Comparison of ENCODE assay signal across 16 mouse cellular contexts in genomic region chr5:21572764-21573416, GRCm38 (mm10). TPM values are rescaled to one million over a fixed set of nuclear protein-coding genes. Genes with fewer than 3 reads are reported as not detected.
"Had no signal": no experiment of that assay in that cellular context is flagged by ENCODE, and none has a peak within 500 bp of the region (broad histone marks: within the 10 kb centered on the region; RNA-seq: fewer than 3 reads in every experiment).

No protein-coding gene starts in this region.

- H3K9me3 ChIP-seq: limb, embryonic 15.5 days; liver, embryonic 12.5 days; midbrain, embryonic 10.5 days; midbrain, embryonic 15.5 days; neural tube, embryonic 13.5 days had no signal

- H3K9ac ChIP-seq: limb, embryonic 15.5 days; liver, embryonic 12.5 days; lung, embryonic 14.5 days; midbrain, embryonic 15.5 days; neural tube, embryonic 13.5 days had no signal

- ATAC-seq: liver, embryonic 12.5 days; midbrain, embryonic 15.5 days had no signal

- H3K4me2 ChIP-seq: limb, embryonic 15.5 days; liver, embryonic 12.5 days; lung, embryonic 14.5 days; midbrain, embryonic 15.5 days; neural tube, embryonic 13.5 days had no signal

- H3K27ac ChIP-seq: kidney, postnatal 0 days; limb, embryonic 15.5 days; midbrain, embryonic 10.5 days; midbrain, embryonic 15.5 days; neural tube, embryonic 13.5 days; stomach, postnatal 0 days had no signal

- DNase-seq: kidney, adult 9 months; kidney, postnatal 36 days; layer of hippocampus, adult 9-11 months; layer of hippocampus, postnatal 36 days; left cerebral cortex, postnatal 4 days; lung, embryonic 14.5 days; lung, postnatal 10 days; lung, postnatal 4 days had no signal

- H3K36me3 ChIP-seq: liver, embryonic 12.5 days; midbrain, embryonic 10.5 days; midbrain, embryonic 15.5 days; neural tube, embryonic 13.5 days had no signal

- H3K27me3 ChIP-seq: limb, embryonic 15.5 days; liver, embryonic 12.5 days; midbrain, embryonic 15.5 days; neural tube, embryonic 13.5 days had no signal

- H3K4me3 ChIP-seq: limb, embryonic 15.5 days; liver, embryonic 12.5 days; midbrain, embryonic 10.5 days; midbrain, embryonic 15.5 days; neural tube, embryonic 13.5 days had no signal

- H3K4me1 ChIP-seq: midbrain, embryonic 15.5 days; neural tube, embryonic 13.5 days had no signal

RNA-seq across cellular contexts. Expression of gene Lrrc17, which starts 29.5 kb away (rescaled TPM):
- total RNA-seq: megakaryocyte, adult 5-6 weeks had no signal
